Mouse (Mus musculus): Measurements from ENCODE around the gene Tvp23a.

Tvp23a gene

DNA sequence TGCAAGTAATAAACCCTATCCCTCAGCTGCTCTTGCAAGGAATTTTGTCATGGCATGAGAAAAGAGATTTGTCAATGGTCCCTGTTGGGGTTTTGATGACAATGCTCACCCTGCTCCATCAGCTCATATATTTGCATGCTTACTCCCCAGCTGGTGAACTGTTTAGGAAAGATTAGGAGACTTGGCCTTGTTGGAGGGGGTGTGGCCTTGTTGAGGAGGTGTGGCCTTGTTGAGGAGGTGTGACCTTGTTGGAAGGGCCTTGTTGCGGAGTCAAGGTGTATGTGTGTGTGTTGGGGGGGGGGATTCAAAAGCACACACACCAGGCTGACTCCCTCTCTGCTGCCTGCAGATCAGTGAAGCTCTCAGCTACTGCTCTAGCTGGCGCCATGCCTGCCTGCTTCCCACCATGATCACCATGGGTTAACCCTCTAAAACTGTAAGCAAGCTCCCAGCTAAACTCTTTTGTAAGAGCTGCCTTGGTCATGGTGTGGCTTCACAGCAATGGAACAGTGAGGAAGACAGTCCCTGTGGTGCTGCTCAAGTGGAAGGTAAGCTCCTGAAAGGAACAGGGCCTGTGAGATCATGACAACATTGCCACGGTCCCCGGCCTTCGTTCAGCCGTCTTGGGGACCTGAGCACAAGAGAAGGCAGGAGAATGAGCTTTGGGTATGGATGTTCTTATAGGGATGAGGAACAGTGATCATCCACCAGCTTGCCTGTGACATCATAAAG, 58.4 kb downstream of the Tvp23a start:
- no peak for DNase-seq

DNA sequence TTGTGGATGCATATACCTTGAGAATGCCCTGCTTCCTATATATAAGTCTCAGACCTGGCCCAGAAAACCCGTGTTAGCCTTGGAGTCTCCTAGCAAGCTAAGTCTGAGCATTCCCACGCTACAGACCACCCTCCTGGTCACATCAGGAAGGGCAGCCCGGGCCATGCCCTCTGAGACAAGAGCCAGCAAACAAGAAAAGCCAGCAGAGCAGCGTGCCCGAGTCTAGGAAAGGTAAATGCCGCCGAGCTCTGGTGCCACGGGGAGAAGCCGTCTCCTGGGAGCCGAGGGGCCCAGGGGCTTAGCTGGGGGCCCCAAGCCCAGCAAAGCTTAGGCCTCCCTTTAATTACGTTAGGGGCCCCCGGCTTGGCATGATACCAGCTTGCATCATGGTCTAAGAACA, 61.9 kb downstream of the Tvp23a start:
- DNase-seq, result no peak

DNA sequence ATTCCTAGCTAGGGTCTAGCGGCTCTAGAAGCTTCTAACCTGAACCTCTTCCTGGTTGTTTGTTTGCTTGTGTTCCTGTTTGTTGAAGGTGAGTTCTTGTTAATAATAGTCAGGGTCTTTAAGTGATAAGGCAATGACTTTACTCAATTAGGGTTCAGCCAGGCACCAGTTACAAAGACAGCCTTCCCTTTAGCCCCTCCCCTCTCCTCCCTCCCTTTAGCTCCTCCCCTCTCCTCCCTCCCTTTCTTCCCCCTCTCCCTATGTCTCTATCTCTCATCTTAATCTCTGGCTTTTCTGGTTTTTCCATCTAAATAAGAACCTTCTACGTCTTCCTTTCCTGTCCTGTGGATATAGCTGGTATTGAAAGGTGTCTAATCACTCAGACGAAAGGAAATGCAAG, 62.6 kb downstream of the Tvp23a start:
- no peak for DNase-seq

DNA sequence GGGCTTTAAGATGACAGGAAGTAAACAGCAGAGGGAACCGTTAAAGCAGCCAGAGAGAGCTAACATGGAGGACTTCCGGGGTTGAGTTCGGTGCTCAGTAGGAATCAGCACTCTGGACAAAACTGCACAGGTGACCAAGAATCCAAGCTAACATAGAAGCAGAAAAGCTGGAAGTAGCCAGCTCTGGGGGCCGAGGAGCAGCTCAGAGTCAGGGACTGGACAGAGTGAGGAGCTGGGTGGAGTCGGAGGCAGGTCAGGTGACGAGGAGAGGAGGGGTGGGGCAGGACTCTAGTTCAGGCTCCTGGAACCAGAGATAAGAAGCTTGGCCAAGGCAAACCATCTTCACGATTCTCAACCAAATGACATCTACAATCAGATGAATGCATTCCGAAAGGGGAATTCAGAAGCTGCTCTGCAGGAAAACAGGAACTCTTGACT, 63.1 kb downstream of the Tvp23a start:
- peak; percentile 21 to 50 for DNase-seq

DNA sequence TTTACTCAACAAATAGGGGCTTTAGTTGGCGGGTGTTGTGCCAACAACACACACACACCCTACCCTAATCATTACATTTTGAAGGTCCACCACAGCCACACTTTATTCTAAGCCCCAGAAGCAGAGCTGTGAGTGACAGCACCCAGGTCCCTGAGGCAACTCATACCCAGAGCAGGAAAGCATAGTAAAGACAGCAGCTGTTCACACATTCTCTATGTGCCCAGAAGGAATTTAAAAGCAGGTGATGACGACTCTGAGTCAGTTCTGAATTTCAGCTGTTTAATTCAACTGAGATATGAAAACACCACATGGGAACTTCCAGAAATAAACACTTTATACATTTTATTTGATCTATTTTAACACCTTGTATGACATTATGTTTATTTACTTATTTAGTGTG, 67.6 kb downstream of the Tvp23a start:
- no peak for DNase-seq

DNA sequence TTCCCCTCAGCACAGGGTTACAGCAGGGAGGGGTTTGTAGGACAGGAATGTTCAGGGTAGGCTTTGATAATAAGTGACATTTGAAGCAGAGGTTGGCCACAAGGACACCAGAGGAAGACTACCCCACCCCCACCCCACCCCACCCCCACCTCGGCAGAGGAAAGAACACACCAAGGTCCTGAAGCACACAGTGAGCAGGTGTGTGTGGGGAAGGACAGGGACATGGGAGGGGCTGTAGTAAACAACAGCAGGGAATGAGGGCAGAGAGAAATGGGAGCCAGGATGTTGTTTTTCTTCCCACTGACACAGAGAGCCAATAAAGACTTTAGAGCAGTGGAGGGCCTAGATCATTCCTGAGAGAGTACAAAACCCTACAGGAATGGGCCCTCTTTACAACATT, 69.9 kb downstream of the Tvp23a start:
- DNase-seq, result no peak

DNA sequence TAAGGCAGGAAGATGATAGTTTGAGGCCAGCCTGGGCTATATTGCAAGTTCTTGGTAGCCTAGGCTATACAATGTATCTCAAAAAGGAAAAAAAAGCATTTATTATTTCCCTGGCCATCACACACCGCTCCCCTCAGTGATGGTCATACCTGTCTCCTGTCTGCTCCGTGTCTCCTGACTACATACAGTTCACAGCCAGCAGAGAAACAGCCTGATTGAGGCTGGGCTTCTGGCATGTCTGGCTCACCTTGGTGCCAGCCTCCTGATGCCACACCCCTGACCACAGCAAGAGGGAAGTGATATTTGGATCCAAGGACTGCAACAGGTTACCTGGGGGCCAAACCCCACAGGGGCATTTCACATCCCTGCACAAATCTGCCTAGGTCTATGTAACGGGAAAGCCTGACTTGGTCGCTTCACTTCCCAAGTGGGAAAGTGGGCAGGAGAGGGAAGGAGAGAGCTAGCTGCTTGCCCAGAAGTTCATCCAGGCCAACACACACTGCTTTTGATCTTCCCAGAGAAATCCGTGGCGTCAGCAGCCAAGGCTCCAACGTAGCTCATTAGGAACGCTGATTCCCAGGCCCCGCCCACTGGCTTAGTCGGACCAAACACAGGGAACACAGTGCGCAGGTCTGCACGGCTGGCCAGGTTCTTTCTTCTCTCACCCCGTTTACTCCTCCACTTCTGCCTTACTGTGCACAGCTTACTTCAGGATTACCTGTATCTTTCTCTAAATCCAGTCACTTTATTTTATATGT, 72.7 kb downstream of the Tvp23a start:
- no peak for DNase-seq

DNA sequence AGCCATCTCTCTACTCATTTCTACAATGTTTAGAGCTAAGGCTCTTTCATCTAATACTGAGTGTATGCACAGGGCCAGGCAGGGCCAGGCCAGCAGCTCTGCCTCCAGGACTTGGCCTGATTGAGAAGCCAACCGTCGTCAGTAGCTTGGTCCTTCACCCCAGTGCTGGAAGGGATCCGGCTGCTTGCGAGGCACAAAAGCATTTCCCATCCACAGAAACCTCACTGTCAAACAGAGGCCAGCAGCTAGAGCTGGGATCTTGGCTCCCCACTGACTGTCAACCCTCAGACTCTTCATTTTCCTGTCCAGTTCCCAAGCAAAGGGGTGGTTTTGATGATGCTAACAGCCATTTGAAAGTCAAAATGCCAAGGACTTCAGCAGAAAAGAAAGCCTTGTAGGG, 74.8 kb downstream of the Tvp23a start:
- no peak for DNase-seq

Data from spleen, adult 18-20 months (tissue).